Comparison of ENCODE assay signal across 8 mouse cellular contexts in the genomic region with DNA sequence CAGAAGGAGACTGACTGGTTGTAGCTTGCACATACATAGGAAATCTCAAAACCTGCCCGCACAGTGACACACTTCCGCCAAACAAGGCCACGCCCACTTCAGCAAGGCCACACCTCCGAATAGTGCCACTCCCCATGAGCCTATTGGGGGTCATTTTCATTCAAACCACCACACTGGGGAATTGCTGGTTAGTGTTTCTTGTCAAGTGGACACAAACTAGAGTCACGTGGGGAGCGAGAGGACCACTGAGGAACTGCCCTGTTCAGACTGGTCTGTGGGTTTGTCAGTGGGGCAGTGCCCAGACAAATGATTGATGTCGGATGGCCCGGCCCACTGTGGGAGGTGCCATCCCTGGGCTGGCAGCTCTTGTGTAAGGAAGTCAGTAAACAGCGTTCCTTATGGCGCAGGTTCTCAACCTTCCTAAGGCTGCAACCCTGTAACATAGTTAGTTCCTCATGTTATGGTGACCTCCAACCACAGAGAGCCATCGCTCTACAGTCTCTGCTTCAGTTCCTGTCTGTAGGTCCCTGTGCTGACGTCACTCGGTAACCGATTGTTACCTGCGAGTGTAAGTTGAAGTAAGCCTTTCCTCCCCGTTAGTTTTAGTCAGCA. TPM values are rescaled to one million over a fixed set of nuclear protein-coding genes. Genes with fewer than 3 reads are reported as not detected.
DNase-seq lines count a peak whose midpoint lies in the region; ATAC-seq and TF ChIP-seq lines count a peak whose summit lies in the region.

No protein-coding gene starts in this region.

- WGBS in hindbrain, embryonic 11.5 days, result 37% methylated on average over 16 of the region's 16 CpGs
- 23% methylated on average over 16 of the region's 16 CpGs for WGBS in liver, postnatal 0 days (ENCODE audit: insufficient replicate concordance)
- WGBS in neural tube, embryonic 14.5 days, result 40% methylated on average over 16 of the region's 16 CpGs

- H3K9me3 ChIP-seq in hindbrain, embryonic 11.5 days (ENCODE audit: control insufficient read depth, low read length), result no peaks in the 10 kb centered on the region
- H3K9me3 ChIP-seq in liver, postnatal 0 days (ENCODE audit: low read length), result no peaks in the 10 kb centered on the region
- no peaks in the 10 kb centered on the region for H3K9me3 ChIP-seq in neural tube, embryonic 14.5 days (ENCODE audit: control insufficient read depth, low read length)

- H3K4me3 ChIP-seq in hindbrain, embryonic 11.5 days (ENCODE audit: low read depth, low read length), result no peak overlapping the region
- peak overlapping the region; percentile 32 for H3K4me3 ChIP-seq in liver, postnatal 0 days (ENCODE audit: low read depth, low read length)
- no peak overlapping the region for H3K4me3 ChIP-seq in neural tube, embryonic 14.5 days (ENCODE audit: low read depth, low read length)

- TF ChIP-seq EP300 in liver, postnatal 0 days (IDR thresholded peaks at IDR 0.05; ENCODE audit: low read depth), result no peak

- 0 out of 2 replicates have a peak overlapping the region, but pooled peaks have one; percentile 8 for H3K4me2 ChIP-seq in hindbrain, embryonic 11.5 days (replicated peaks; ENCODE audit: low read depth, low read length)
- H3K4me2 ChIP-seq in liver, postnatal 0 days (ENCODE audit: low read depth, low read length), result peak overlapping the region; percentile 65
- no peak overlapping the region; the same call in 1 of the 2 replicates for H3K4me2 ChIP-seq in neural tube, embryonic 14.5 days (ENCODE audit: low read depth, low read length)

- DNase-seq in adrenal gland, postnatal 10 days, result peak; percentile 32
- DNase-seq in adrenal gland, adult 8-10 months, result no peak
- peak; percentile 36 for DNase-seq in Muller cell, postnatal 12 days (ENCODE audit: inconsistent ontology term)
- no peak for DNase-seq in hindbrain, embryonic 11.5 days (ENCODE audit: low spot score)
- peak; percentile 74 for DNase-seq in liver, postnatal 0 days
- DNase-seq in adrenal gland, postnatal 25 days, result no peak
- DNase-seq in heart, postnatal 14 days, result no peak

- TF ChIP-seq CTCF in liver, postnatal 0 days (IDR thresholded peaks at IDR 0.05; ENCODE audit: low read depth), result no peak

- no peaks in the 10 kb centered on the region for H3K27me3 ChIP-seq in hindbrain, embryonic 11.5 days (ENCODE audit: control insufficient read depth, insufficient read depth, low read length)
- H3K27me3 ChIP-seq in liver, postnatal 0 days (ENCODE audit: insufficient read depth, low read length), result no peaks in the 10 kb centered on the region
- H3K27me3 ChIP-seq in neural tube, embryonic 14.5 days (ENCODE audit: control insufficient read depth, insufficient read depth, low read length), result no peaks in the 10 kb centered on the region

- peaks cover 2% of the 10 kb centered on the region; the same call in 1 of the 2 replicates for H3K4me1 ChIP-seq in hindbrain, embryonic 11.5 days (replicated peaks; ENCODE audit: control insufficient read depth, insufficient read depth, low read length)
- H3K4me1 ChIP-seq in liver, postnatal 0 days (ENCODE audit: insufficient read depth), result 0 out of 2 replicates have a peak, but pooled peaks cover 4% of the 10 kb centered on the region
- H3K4me1 ChIP-seq in neural tube, embryonic 14.5 days (ENCODE audit: control insufficient read depth, insufficient read depth, low read length), result peaks cover 8% of the 10 kb centered on the region; the same call in 1 of the 2 replicates

- no peak overlapping the region for H3K9ac ChIP-seq in hindbrain, embryonic 11.5 days (ENCODE audit: low read depth, low read length)
- H3K9ac ChIP-seq in liver, postnatal 0 days (replicated peaks), result 0 out of 2 replicates have a peak overlapping the region, but pooled peaks have one; percentile 16
- H3K9ac ChIP-seq in neural tube, embryonic 14.5 days (replicated peaks; ENCODE audit: low read depth, low read length), result no peak overlapping the region

- intact Hi-C loops in heart, postnatal 14 days (cut with DNase I), result loop anchor here (10.0 kb wide), 1 partner anchor 605 kb away; no protein-coding TSS in a partner anchor

- H3K27ac ChIP-seq in hindbrain, embryonic 11.5 days (ENCODE audit: low read depth, low read length), result no peak overlapping the region
- peak overlapping the region; percentile 57; the same call in 1 of the 2 replicates for H3K27ac ChIP-seq in liver, postnatal 0 days (ENCODE audit: low read depth)
- H3K27ac ChIP-seq in neural tube, embryonic 14.5 days (ENCODE audit: low read depth, low read length), result no peak overlapping the region

- H3K36me3 ChIP-seq in hindbrain, embryonic 11.5 days (ENCODE audit: control insufficient read depth, insufficient read depth, low read length), result peaks cover 6% of the 10 kb centered on the region; the same call in 1 of the 2 replicates
- peaks cover 30% of the 10 kb centered on the region for H3K36me3 ChIP-seq in liver, postnatal 0 days (replicated peaks; ENCODE audit: insufficient read depth, low read length)
- peaks cover 24% of the 10 kb centered on the region for H3K36me3 ChIP-seq in neural tube, embryonic 14.5 days (ENCODE audit: control insufficient read depth, insufficient read depth, low read length)

- peak; percentile 53 for ATAC-seq in hindbrain, embryonic 11.5 days (ENCODE audit: low FRiP score)
- peak; percentile 86 for ATAC-seq in liver, postnatal 0 days
- 0 out of 2 replicates have a peak, but pooled peaks have one; percentile 35 for ATAC-seq in neural tube, embryonic 14.5 days (ENCODE audit: low read depth)

RNA-seq across cellular contexts. Expression of a gene that starts 33.5 kb away (rescaled TPM):
- total RNA-seq in adrenal gland, postnatal 10 days (2021), result 1 to 10 TPM; 1.7 to 4.2 TPM
- 1 to 10 TPM; 1.5 to 3.5 (median 3.0) TPM for total RNA-seq in adrenal gland, adult 8-10 months (2022)
- polyA plus RNA-seq in hindbrain, embryonic 11.5 days (2014; fragmentation: Nextera tagmentation; extraction: Ambion mirVana), result 0.56 and 1.1 TPM in 2 replicates
- polyA plus RNA-seq in liver, postnatal 0 days (2015; fragmentation: Nextera tagmentation; extraction: Ambion mirVana), result 0.15 TPM in 1 of 2 replicates, not detected in the other
- polyA plus RNA-seq in neural tube, embryonic 14.5 days (2014; fragmentation: Nextera tagmentation; extraction: Ambion mirVana), result 0.81 and 0.88 TPM in 2 replicates
- total RNA-seq in adrenal gland, postnatal 25 days (2021), result 4.6 TPM in 2 replicates
- total RNA-seq in heart, postnatal 14 days (2021), result 1 to 10 TPM; 1.1 to 1.3 TPM

Comparison
In these comparisons a context has a peak if more than half of its experiments do, and no peak if none do; other contexts are left out.
1. DNase-seq: peak in adrenal gland, postnatal 10 days (single experiment), Muller cell, postnatal 12 days (single experiment) and liver, postnatal 0 days (single experiment); none in adrenal gland, adult 8-10 months (single experiment), hindbrain, embryonic 11.5 days (single experiment), adrenal gland, postnatal 25 days (single experiment) and heart, postnatal 14 days (0 of 2).
2. ATAC-seq: peak in every context shown above with its lines; median percentile 86 in liver, postnatal 0 days; 53 in hindbrain, embryonic 11.5 days; 35 in neural tube, embryonic 14.5 days.